Mouse (Mus musculus): ENCODE results near the gene 6030445D17Rik. TPM values are rescaled to one million over a fixed set of nuclear protein-coding genes. Genes with fewer than 3 reads are reported as not detected.

6030445D17Rik gene
- polyA plus RNA-seq, 1 experiment, result 1.1 TPM

GRCm38 (mm10) chr4:136505426-136506215 lies 43.6 kb downstream of the 6030445D17Rik start:
- TF ChIP-seq POLR2A (IDR thresholded peaks at IDR 0.05; ENCODE audit: low read depth, low read length) (no peak), CTCF (IDR thresholded peaks at IDR 0.05; ENCODE audit: extremely low read depth, insufficient read length, insufficient replicate concordance, low read depth, low read length) (no peak)
- H3K36me3 ChIP-seq (ENCODE audit: control insufficient read depth, insufficient read depth, low read length), result no peaks in the 10 kb centered on the region
- no peak overlapping the region for H3K4me3 ChIP-seq (ENCODE audit: low read depth, low read length)
- no peak overlapping the region for H3K27ac ChIP-seq (ENCODE audit: insufficient read depth, low read depth, low read length)
- WGBS, result 57% methylated on average over 2 of the region's 2 CpGs
- H3K27me3 ChIP-seq (ENCODE audit: control insufficient read depth, insufficient read depth, low read length), result no peaks in the 10 kb centered on the region
- H3K4me1 ChIP-seq (ENCODE audit: control insufficient read depth, insufficient read depth, insufficient read length, low read length), result 0 out of 2 replicates have a peak, but pooled peaks cover 1% of the 10 kb centered on the region

- Histone ChIP-seq H3K27me3 (ENCODE audit: control insufficient read depth, insufficient read depth, low read length) (no peaks in the 10 kb centered on the region), H3K36me3 (ENCODE audit: control insufficient read depth, insufficient read depth, low read length) (no peaks in the 10 kb centered on the region), H3K27ac (ENCODE audit: insufficient read depth, low read depth, low read length) (no peak overlapping the region), H3K4me3 (ENCODE audit: low read depth, low read length) (no peak overlapping the region), H3K4me1 (ENCODE audit: control insufficient read depth, insufficient read depth, insufficient read length, low read length) (peaks cover 8% of the 10 kb centered on the region)
- TF ChIP-seq CTCF (IDR thresholded peaks at IDR 0.05; ENCODE audit: extremely low read depth, insufficient read length, insufficient replicate concordance, low read depth, low read length) (no peak), POLR2A (IDR thresholded peaks at IDR 0.05; ENCODE audit: low read depth, low read length) (no peak)
- WGBS, result 71% methylated on average over 1 of the region's 1 CpGs
Observed at GRCm38 (mm10) chr4:136509857-136510256, 47.8 kb downstream of the 6030445D17Rik start.

GRCm38 (mm10) chr4:136511708-136512107 lies 49.7 kb downstream of the 6030445D17Rik start:
- H3K27ac ChIP-seq (ENCODE audit: insufficient read depth, low read depth, low read length), result no peak overlapping the region
- H3K27me3 ChIP-seq (ENCODE audit: control insufficient read depth, insufficient read depth, low read length), result no peaks in the 10 kb centered on the region
- 69% methylated on average over 4 of the region's 4 CpGs for WGBS
- TF ChIP-seq CTCF (IDR thresholded peaks at IDR 0.05; ENCODE audit: extremely low read depth, insufficient read length, insufficient replicate concordance, low read depth, low read length) (no peak), POLR2A (IDR thresholded peaks at IDR 0.05; ENCODE audit: low read depth, low read length) (no peak)
- no peak overlapping the region for H3K4me3 ChIP-seq (ENCODE audit: low read depth, low read length)
- no peaks in the 10 kb centered on the region for H3K36me3 ChIP-seq (ENCODE audit: control insufficient read depth, insufficient read depth, low read length)
- peaks cover 13% of the 10 kb centered on the region for H3K4me1 ChIP-seq (ENCODE audit: control insufficient read depth, insufficient read depth, insufficient read length, low read length)

GRCm38 (mm10) chr4:136512905-136513304 lies 50.9 kb downstream of the 6030445D17Rik start:
- TF ChIP-seq CTCF (IDR thresholded peaks at IDR 0.05; ENCODE audit: extremely low read depth, insufficient read length, insufficient replicate concordance, low read depth, low read length) (no peak), POLR2A (IDR thresholded peaks at IDR 0.05; ENCODE audit: low read depth, low read length) (no peak)

More at GRCm38 (mm10) chr4:136512905-136513304, 50.9 kb downstream of the 6030445D17Rik start:
- Histone ChIP-seq H3K36me3 (ENCODE audit: control insufficient read depth, insufficient read depth, low read length) (no peaks in the 10 kb centered on the region), H3K27ac (ENCODE audit: insufficient read depth, low read depth, low read length) (no peak overlapping the region), H3K4me3 (ENCODE audit: low read depth, low read length) (no peak overlapping the region), H3K4me1 (ENCODE audit: control insufficient read depth, insufficient read depth, insufficient read length, low read length) (peaks cover 13% of the 10 kb centered on the region), H3K27me3 (ENCODE audit: control insufficient read depth, insufficient read depth, low read length) (no peaks in the 10 kb centered on the region)

Other genes starting within 250 kb of the 6030445D17Rik start
- 7.8 and 14.8 TPM in 2 replicates for gene Tcea3, start 214.5 kb upstream of the 6030445D17Rik start, polyA plus RNA-seq (2012; rRNA removed)
- 4.0 and 9.4 TPM in 2 replicates for gene Zfp46, start 177.6 kb upstream of the 6030445D17Rik start, polyA plus RNA-seq (2012; rRNA removed)
- gene Hnrnpr, start 151.3 kb upstream of the 6030445D17Rik start, polyA plus RNA-seq (2012; rRNA removed), result 0.93 and 2.8 TPM in 2 replicates
- gene Htr1d, start 38.7 kb upstream of the 6030445D17Rik start, polyA plus RNA-seq (2012; rRNA removed), result 0.05 and 0.23 TPM in 2 replicates
- 6.6 and 18.0 TPM in 2 replicates for gene Luzp1, start 7.5 kb downstream of the 6030445D17Rik start, polyA plus RNA-seq (2012; rRNA removed)
- 7.2 and 16.0 TPM in 2 replicates for gene Kdm1a, start 140.5 kb downstream of the 6030445D17Rik start, polyA plus RNA-seq (2012; rRNA removed)
- not detected in 2 replicates for gene Tex46, start 148.2 kb downstream of the 6030445D17Rik start, polyA plus RNA-seq (2012; rRNA removed)
- gene Lactbl1, start 160.4 kb downstream of the 6030445D17Rik start, polyA plus RNA-seq (2012; rRNA removed), result not detected in 2 replicates

Data from small intestine, adult 2 months (tissue).